Mouse (Mus musculus) stomach, postnatal 0 days (tissue): Measurements from ENCODE around the gene Ano8.
"Not testable (repeated sequence)": the region's sequence is repeated elsewhere in the genome, so short reads cannot be mapped to it uniquely, and the experiment has no call there.

Source experiments
- CTCF ChIP-seq: IDR thresholded peaks from 2 replicates; pipeline ENCODE4 v1.5.1; 2016; ENCODE audit warnings: antibody characterized with exemption, low read depth, mild to moderate bottlenecking, moderate library complexity
- EP300 ChIP-seq: optimal IDR thresholded peaks from 2 replicates; pipeline ENCODE3; 2016; ENCODE audit warnings: antibody characterized with exemption

DNA sequence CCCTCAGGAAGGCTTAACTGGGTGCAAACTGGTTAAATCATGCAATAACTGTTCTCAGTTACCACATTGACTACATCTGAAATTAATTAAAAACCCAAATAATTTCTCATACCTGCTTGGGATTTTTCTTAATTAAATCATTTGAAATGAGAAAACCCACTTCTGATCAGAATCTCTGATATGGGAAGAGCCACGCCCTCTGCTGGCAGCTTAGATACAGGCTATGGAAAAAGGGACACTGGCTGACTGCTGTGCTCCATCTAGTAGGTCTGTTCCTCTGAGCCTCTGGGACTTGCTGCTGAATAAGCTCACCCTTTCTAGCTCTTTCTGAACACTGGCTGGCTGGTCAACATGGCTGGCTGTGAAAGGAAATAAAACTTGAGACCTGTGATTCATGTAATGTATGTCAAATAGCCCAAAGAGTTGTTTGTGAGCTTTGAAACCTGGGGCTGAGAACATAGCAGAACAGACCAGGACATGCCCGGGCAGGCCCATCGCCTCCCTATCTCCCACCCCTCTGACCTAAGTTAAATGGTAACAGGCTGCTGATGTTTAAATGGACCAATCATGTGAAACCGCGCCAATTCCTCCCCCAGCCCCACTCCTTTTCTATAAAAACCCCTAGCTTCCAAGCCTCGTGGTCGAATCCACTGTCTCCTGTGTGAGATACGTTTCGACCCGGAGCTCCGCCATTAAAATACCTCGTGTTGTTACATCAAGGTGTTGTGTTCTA, 45.1 kb upstream of the Ano8 start:
- TF ChIP-seq CTCF, result peak; percentile 66
- not testable (repeated sequence) for TF ChIP-seq EP300
